Mouse (Mus musculus) T-cell, adult 2 months (primary cell): ENCODE data around the gene Pofut2.
"Not testable (repeated sequence)": the region's sequence is repeated elsewhere in the genome, so short reads cannot be mapped to it uniquely, and the experiment has no call there.

Source experiments
- DNase-seq: peaks from one replicate; pipeline ENCODE4 v3.0.0; 2022; ENCODE audit warnings: low spot score

Gene Pofut2

DNA sequence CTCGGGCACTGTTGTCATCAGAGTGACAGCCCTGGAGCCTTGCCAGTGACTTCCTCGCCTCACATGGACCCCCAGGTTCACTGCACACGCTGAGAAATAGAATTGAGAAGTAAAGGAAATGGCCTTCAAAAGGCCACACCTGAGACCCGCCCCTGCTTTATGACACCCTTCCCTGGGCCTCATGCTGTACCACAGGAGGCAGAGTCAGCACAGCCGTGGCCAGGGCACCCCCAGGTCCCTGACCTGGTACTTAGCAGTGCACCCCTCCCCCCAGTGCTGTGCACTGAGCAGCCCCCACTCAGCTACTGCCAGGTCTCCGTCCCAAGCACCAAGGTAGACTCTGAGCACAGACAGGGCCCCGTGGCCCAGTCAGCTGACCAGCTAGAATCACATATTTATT lies 10.1 kb downstream of the Pofut2 start:
- no peak for DNase-seq

DNA sequence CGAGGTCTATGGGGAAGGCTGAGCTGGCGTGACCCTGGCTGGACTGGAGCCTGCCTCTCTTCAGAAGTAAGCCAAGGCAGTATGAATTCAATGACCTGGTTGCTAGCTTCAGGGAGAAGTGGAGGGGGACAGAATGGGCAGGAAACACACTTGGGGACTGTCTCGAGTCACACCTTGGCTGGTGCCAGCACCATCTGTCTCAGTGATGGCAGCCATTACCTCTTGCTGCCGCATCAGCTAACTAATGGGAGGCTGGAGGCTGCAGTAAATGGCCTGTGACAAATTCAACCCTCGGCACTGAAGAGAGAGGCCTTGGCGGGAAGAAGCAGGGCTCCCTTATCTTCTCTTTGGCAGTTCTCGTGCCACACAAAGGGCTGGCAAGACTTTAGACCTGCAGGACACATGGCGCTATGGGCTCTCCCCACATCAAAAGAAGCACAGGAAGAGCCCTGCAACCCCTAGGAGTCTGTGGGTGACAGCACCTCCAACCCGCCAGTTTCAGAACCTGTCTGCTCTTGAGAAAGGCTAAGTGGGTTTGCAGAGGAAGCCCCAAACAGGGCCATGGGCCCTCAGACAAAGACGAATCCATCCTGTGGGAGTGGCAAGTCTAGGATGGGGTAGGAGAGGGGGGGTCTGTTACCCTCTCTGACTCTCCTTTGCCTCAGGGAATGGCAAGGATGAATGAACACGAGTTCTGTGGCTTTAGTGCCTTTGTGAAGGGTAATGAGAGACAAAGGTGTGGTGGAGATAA lies 14.1 kb downstream of the Pofut2 start:
- peak; percentile 4 for DNase-seq

DNA sequence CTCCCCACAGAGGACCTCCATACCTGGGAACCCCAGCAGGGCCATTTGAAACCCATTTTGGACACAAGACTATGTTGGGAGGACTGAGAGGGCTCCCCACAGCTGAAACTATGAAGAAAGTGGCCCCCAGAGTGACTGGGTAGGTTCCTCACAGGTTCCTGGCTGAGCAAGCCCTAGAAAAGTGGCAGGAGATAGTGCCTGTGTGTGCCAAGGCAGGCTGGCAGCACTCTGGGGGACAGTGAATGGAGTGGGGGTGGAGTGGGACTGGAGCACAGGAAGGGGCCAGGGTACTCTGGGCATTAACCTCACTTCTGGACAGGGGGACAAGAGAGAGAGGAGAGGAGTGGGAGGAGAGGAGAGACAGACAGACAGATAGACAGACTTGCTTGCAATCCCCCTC lies 14.8 kb downstream of the Pofut2 start:
- no peak for DNase-seq

- not testable (repeated sequence) for DNase-seq
Observed at GRCm38 (mm10) chr10:77282085-77282484, 23.1 kb downstream of the Pofut2 start.

DNA sequence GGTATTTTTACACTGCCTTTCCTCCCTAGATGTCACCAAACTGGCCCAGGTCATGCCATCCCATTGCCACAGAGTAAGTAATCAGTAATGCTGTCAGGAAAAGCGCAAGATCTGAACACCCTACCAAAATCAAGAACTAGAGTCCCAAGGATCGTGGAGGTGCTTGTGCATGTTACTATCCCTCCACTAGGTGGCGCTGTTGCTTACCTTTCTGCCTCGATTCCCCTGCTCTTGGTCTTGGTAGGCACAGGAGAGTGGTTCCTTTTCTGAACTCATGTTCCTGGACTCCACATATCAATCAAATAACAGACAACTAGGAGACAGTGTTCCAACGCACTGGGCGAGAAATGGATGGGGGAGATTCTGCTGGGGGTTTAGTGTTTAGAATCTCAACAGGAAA lies 23.8 kb downstream of the Pofut2 start:
- peak; percentile 59 for DNase-seq

- no peak for DNase-seq
Observed at GRCm38 (mm10) chr10:77284832-77285231, 25.8 kb downstream of the Pofut2 start.

- DNase-seq: no peak
Observed at GRCm38 (mm10) chr10:77287626-77288025, 28.6 kb downstream of the Pofut2 start.

GRCm38 (mm10) chr10:77288639-77289195 lies 29.7 kb downstream of the Pofut2 start:
- no peak for DNase-seq

GRCm38 (mm10) chr10:77289559-77289958 lies 30.5 kb downstream of the Pofut2 start:
- no peak for DNase-seq

GRCm38 (mm10) chr10:77290624-77291366 lies 31.8 kb downstream of the Pofut2 start:
- no peak for DNase-seq

- no peak for DNase-seq
Observed at GRCm38 (mm10) chr10:77294691-77295090, 35.7 kb downstream of the Pofut2 start.

GRCm38 (mm10) chr10:77298621-77299020 lies 39.6 kb downstream of the Pofut2 start:
- no peak for DNase-seq

- DNase-seq: no peak
Observed at GRCm38 (mm10) chr10:77299194-77299593, 40.2 kb downstream of the Pofut2 start.

DNA sequence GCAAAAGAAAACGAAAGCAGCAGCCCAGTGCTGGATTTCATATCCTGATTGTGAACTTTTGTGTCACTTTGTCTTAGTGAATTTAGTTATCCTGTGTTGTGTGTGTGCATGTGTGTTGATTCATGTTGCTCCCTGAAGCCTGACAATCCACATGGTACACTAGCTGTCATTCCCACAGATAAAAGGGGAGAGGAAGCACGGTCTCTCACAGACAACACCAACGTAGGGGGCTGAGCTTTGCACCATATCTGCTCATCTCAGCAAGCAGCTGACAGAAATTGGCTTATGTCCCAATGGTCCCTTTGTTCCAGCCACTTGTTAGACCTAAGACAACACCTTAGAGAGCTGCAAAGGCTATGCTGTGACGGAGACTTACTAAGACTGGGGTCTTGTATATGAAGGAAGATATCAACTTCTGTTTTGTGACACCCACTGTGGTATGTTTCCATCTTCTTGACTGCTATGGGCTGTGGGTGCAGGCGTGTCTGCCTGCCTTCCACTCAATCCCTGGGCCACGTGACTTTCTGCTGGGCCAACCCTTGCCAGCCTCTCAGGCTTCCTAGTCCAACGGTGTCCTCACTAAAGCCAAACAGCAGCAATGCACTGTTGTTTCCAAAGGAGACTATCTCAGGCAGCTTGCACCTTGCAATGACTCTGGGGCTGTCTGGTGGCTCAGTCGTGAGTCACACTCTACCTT lies 41.4 kb downstream of the Pofut2 start:
- DNase-seq: no peak

GRCm38 (mm10) chr10:77300934-77301297 lies 41.9 kb downstream of the Pofut2 start:
- DNase-seq: no peak

DNA sequence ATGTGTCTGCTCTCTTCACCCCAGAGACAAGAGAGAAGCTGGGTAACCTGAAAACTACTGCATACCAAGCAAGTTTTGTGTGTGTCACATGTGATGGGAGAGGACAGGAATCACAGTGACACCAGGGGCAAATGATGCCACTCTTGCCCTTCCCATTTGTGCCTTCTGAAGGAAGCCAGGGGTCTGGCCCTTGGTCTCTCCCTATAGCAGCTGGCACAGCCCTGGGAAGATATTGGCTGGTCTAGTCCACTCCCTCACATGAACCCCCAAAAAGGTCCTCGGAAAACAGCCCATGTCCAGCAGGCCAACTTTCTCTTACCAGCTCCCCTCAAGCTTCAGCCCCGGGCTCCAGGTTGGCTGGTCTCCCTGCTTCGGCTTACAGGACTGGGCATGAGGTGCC lies 45.3 kb downstream of the Pofut2 start:
- DNase-seq: no peak

- no peak for DNase-seq
Observed at GRCm38 (mm10) chr10:77304840-77305533, 46.0 kb downstream of the Pofut2 start.

GRCm38 (mm10) chr10:77305766-77306165 lies 46.7 kb downstream of the Pofut2 start:
- no peak for DNase-seq

DNA sequence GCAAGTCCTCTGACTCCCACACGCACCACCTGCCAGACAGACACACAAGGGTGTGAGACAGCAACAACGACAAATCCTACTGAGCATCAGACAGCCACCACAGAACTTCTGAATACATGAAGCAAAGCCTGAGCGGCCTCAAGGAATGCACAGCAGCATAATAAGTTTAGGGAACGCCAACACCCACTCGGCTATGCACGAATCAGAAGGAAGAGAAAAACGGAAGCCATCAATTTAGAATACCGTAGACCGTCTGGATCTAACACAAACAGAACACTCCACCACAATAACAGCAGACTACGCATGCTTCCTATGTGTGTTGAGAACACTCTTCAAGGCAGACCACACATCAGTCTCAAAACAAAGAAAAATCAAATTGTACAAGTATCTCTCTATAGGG lies 50.0 kb downstream of the Pofut2 start:
- no peak for DNase-seq

DNA sequence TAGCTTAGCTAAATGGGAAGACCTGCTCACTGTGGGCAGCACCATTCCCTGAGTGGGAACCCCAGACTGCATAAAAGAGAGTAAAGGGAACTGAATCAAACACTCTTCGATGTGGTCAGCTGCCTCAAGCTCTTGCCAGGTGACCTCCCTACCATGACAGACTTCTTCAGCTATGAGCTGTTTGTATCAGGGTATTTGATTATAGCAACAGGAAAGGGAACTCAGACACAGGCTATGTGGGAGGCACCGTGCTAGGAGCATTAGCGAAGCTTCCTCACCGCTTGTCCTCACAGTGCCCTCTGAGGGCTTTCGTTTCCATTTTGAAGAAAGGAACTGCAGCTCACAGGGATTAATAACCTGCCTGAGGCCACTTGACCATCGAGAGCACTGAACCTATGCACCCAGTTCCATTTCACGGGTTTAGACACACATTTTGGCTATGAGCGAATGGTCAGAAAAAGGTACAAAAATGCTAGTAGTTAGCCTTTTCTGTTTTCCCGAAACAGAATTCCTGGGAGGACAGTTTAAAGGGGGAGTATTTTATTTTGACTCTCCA lies 55.8 kb downstream of the Pofut2 start:
- no peak for DNase-seq

DNA sequence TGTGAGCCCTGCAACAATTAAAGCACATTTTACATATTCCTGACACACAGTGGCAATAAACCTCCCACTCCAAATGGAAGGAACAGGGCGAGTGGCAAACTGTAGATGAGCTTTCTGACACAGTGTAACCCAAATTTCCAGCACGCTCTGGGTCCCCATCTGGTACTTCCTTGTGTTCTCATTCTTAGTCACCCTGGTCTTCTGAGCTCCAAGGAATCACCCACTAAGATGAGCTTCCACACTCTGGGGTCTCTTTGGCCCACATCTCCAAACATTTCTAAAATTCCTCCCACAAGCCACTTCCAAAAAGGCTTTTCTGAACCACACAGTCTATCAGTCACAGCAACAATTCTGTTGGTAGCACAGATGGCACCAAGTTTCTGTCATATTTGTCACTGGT lies 56.7 kb downstream of the Pofut2 start:
- DNase-seq: no peak
